ENCODE assay signal across 9 mouse cellular contexts in genomic region chr4:149822126-149822525, GRCm38 (mm10). TPM values are rescaled to one million over a fixed set of nuclear protein-coding genes. Genes with fewer than 3 reads are reported as not detected.
A peak's percentile ranks its signal among the peaks of the same experiment; 100 is the strongest.
DNase-seq lines count a peak whose midpoint lies in the region; ATAC-seq and TF ChIP-seq lines count a peak whose summit lies in the region.
"Had no signal": no experiment of that assay in that cellular context is flagged by ENCODE, and none has a peak within 500 bp of the region (broad histone marks: within the 10 kb centered on the region; RNA-seq: fewer than 3 reads in every experiment).

No protein-coding gene starts in this region.

- WGBS in embryonic facial prominence, embryonic 14.5 days: 36% methylated on average over 9 of the region's 9 CpGs
- 43% methylated on average over 9 of the region's 9 CpGs for WGBS in intestine, embryonic 15.5 days
- 23% methylated on average over 9 of the region's 9 CpGs for WGBS in lung, postnatal 0 days

- no peak overlapping the region for H3K4me3 ChIP-seq in embryonic facial prominence, embryonic 14.5 days (ENCODE audit: low read depth, low read length)
- no peak overlapping the region for H3K4me3 ChIP-seq in intestine, embryonic 15.5 days (replicated peaks)
- H3K4me3 ChIP-seq in lung, postnatal 0 days (ENCODE audit: low read depth, low read length): no peak overlapping the region
- H3K4me3 ChIP-seq: megakaryocyte, embryonic 14.5 days had no signal

- H3K27me3 ChIP-seq in embryonic facial prominence, embryonic 14.5 days (replicated peaks; ENCODE audit: control insufficient read depth, insufficient read depth, low read length): no peaks in the 10 kb centered on the region
- no peaks in the 10 kb centered on the region for H3K27me3 ChIP-seq in intestine, embryonic 15.5 days (replicated peaks)
- no peaks in the 10 kb centered on the region for H3K27me3 ChIP-seq in lung, postnatal 0 days (replicated peaks; ENCODE audit: insufficient read depth, low read length)

- no peak for TF ChIP-seq EP300 in lung, postnatal 0 days (IDR thresholded peaks at IDR 0.05)

- H3K9ac ChIP-seq in embryonic facial prominence, embryonic 14.5 days (ENCODE audit: low read depth, low read length): 0 out of 2 replicates have a peak overlapping the region, but pooled peaks have one; percentile 25
- no peak overlapping the region for H3K9ac ChIP-seq in intestine, embryonic 15.5 days
- no peak overlapping the region for H3K9ac ChIP-seq in lung, postnatal 0 days (replicated peaks; ENCODE audit: low read depth)

- H3K4me1 ChIP-seq in embryonic facial prominence, embryonic 14.5 days (ENCODE audit: control insufficient read depth, insufficient read depth, low read length): peaks cover 4% of the 10 kb centered on the region; the same call in 1 of the 2 replicates
- peaks cover 11% of the 10 kb centered on the region; the same call in 1 of the 2 replicates for H3K4me1 ChIP-seq in intestine, embryonic 15.5 days (replicated peaks)
- H3K4me1 ChIP-seq in lung, postnatal 0 days (ENCODE audit: insufficient read depth, low read depth, low read length): peaks cover 5% of the 10 kb centered on the region; the same call in 1 of the 2 replicates

- H3K9me3 ChIP-seq in embryonic facial prominence, embryonic 14.5 days (ENCODE audit: control insufficient read depth, low read length): no peaks in the 10 kb centered on the region
- no peaks in the 10 kb centered on the region for H3K9me3 ChIP-seq in intestine, embryonic 15.5 days
- no peaks in the 10 kb centered on the region for H3K9me3 ChIP-seq in lung, postnatal 0 days (ENCODE audit: low read length)

- H3K27ac ChIP-seq in embryonic facial prominence, embryonic 14.5 days (replicated peaks; ENCODE audit: low read depth, low read length): peak overlapping the region; percentile 72
- H3K27ac ChIP-seq in intestine, embryonic 15.5 days: no peak overlapping the region
- peak overlapping the region; percentile 69; the same call in 1 of the 2 replicates for H3K27ac ChIP-seq in lung, postnatal 0 days (ENCODE audit: low read length)

- peak overlapping the region; percentile 23; the same call in 1 of the 2 replicates for H3K4me2 ChIP-seq in embryonic facial prominence, embryonic 14.5 days (ENCODE audit: low read depth, low read length)
- H3K4me2 ChIP-seq in intestine, embryonic 15.5 days (replicated peaks): no peak overlapping the region
- H3K4me2 ChIP-seq in lung, postnatal 0 days (replicated peaks; ENCODE audit: low read depth, low read length): no peak overlapping the region

- no peaks in the 10 kb centered on the region for H3K36me3 ChIP-seq in embryonic facial prominence, embryonic 14.5 days (ENCODE audit: control insufficient read depth, insufficient read depth, low read length)
- no peaks in the 10 kb centered on the region for H3K36me3 ChIP-seq in intestine, embryonic 15.5 days
- H3K36me3 ChIP-seq in lung, postnatal 0 days (ENCODE audit: insufficient read depth, low read length): no peaks in the 10 kb centered on the region

- peak; percentile 84 for ATAC-seq in embryonic facial prominence, embryonic 14.5 days (ENCODE audit: low read depth)
- ATAC-seq in intestine, embryonic 15.5 days: peak; percentile 48
- ATAC-seq in lung, postnatal 0 days: peak; percentile 54

- DNase-seq in embryo, embryonic 10.5 days (ENCODE audit: low spot score): peak; percentile 58
- no peak for DNase-seq in embryo, embryonic 10 days (ENCODE audit: low spot score)
- peak; percentile 77 to 84 for DNase-seq in adrenal gland, adult 18-20 months (ENCODE audit: low spot score in 2 of 2)
- peak; percentile 80 for DNase-seq in embryonic facial prominence, embryonic 14.5 days (ENCODE audit: low spot score)
- peak; percentile 84 for DNase-seq in lung, postnatal 0 days (ENCODE audit: low spot score)
- DNase-seq in thymus, postnatal 25 days: no peak
- no peak for DNase-seq in thymus, postnatal 10 days (ENCODE audit: low spot score in 2 of 2)

- no peak for TF ChIP-seq CTCF in lung, postnatal 0 days (IDR thresholded peaks at IDR 0.05)

RNA-seq across cellular contexts. Expression of gene Slc25a33, which starts 48.0 kb away (rescaled TPM):
- total RNA-seq in adrenal gland, adult 18-20 months (2021): 10 to 100 TPM; 16.3 to 24.3 TPM
- polyA plus RNA-seq in embryonic facial prominence, embryonic 14.5 days (2014; fragmentation: Nextera tagmentation; extraction: Ambion mirVana): 10.6 and 10.9 TPM in 2 replicates
- 9.5 and 10.3 TPM in 2 replicates for polyA plus RNA-seq in intestine, embryonic 15.5 days (2015; fragmentation: Nextera tagmentation; extraction: Ambion mirVana)
- 7.4 and 8.6 TPM in 2 replicates for polyA plus RNA-seq in lung, postnatal 0 days (2015; fragmentation: Nextera tagmentation; extraction: Ambion mirVana)

Comparison
In these comparisons a context has a peak if more than half of its experiments do, and no peak if none do; other contexts are left out.
1. DNase-seq: peak in embryo, embryonic 10.5 days (single experiment), adrenal gland, adult 18-20 months (2 of 2), embryonic facial prominence, embryonic 14.5 days (single experiment) and lung, postnatal 0 days (single experiment); none in embryo, embryonic 10 days (single experiment), thymus, postnatal 25 days (single experiment) and thymus, postnatal 10 days (0 of 2).
2. Peak in every context shown above with its lines, with median percentiles within 50 percentile points of each other: ATAC-seq.